Mouse (Mus musculus) cortical plate, adult 2 months (tissue): ENCODE measurements around the gene Egfl8. TPM values are rescaled to one million over a fixed set of nuclear protein-coding genes. Genes with fewer than 3 reads are reported as not detected.
A peak's percentile ranks its signal among the peaks of the same experiment; 100 is the strongest.

ENCODE experiments used
- H3K27ac ChIP-seq: fragments of 200-500 bp; 2 replicates; pipeline ENCODE4 v1.5.1; 2012; ENCODE audit warnings: low read length, control low read depth, inconsistent platforms; ENCODE audit not compliant: insufficient read depth
- H3K4me1 ChIP-seq: fragments of 200-500 bp; 2 replicates; pipeline ENCODE4 v1.6.1; 2011; ENCODE audit warnings: low read length; ENCODE audit not compliant: control insufficient read depth, insufficient read depth
- H3K4me3 ChIP-seq: fragments of 200-500 bp; 2 replicates; pipeline ENCODE4 v1.5.1; 2011; ENCODE audit warnings: mild to moderate bottlenecking, low read length, control low read depth; ENCODE audit not compliant: insufficient read depth
- CTCF ChIP-seq: fragments of 200-500 bp; IDR thresholded peaks from 2 replicates; pipeline ENCODE4 v1.5.1; 2011; ENCODE audit warnings: mild to moderate bottlenecking, control low read depth, low read length; ENCODE audit not compliant: insufficient read depth; ENCODE audit errors: extremely low read depth
- POLR2A ChIP-seq: fragments of 200-500 bp; IDR thresholded peaks from 2 replicates; pipeline ENCODE4 v1.6.1; 2011; ENCODE audit warnings: mild to moderate bottlenecking, low read length, control low read depth; ENCODE audit not compliant: insufficient read depth; ENCODE audit errors: extremely low read depth
- polyA plus RNA-seq: library from polyadenylated mRNA; depleted of rRNA; stranded (reverse); fragments of >200 nt; gene quantifications from 2 replicates; pipeline ENCODE4 v1.2.3, GENCODE M21; 2012

Egfl8 gene
- polyA plus RNA-seq, 1 experiment = 5.3 TPM

DNA sequence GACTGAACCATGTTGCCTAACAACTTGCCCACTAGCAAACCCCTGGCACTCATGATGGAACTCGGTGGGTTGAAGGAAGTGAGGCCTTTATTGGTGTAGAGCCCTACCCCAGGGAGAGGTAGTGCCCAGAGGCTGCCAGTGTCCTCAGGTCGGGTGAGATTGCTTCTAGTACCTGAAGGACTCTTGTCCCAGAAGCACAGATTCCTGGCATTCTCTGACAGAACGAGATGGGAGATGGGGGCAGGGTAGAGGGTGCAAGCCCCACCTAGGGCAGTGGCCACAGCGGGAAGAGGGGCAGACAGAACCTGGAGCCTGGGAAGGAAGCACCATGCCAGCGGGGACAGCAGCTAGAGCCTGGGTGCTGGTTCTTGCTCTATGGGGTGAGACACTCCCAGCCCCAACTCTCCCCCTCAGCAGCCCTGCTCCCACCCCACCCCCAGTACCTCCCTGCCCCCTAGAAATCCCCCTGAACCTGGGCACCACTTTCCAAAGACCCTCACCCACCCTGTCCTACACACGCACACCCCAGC lies 18.1 kb downstream of the Egfl8 start, which contains the start of gene Ager:
Gene Ager (plus strand): TSS at position 297 of the 530 bp plus-strand sequence.
- no peak within 1 kb of the TSS for H3K4me3 ChIP-seq
- no peak within 1 kb of the TSS for H3K27ac ChIP-seq
- no peaks in the 10 kb centered on the region for H3K4me1 ChIP-seq
- TF ChIP-seq CTCF (no peak), POLR2A (peak; percentile 31; the same call in 1 of the 2 replicates)

DNA sequence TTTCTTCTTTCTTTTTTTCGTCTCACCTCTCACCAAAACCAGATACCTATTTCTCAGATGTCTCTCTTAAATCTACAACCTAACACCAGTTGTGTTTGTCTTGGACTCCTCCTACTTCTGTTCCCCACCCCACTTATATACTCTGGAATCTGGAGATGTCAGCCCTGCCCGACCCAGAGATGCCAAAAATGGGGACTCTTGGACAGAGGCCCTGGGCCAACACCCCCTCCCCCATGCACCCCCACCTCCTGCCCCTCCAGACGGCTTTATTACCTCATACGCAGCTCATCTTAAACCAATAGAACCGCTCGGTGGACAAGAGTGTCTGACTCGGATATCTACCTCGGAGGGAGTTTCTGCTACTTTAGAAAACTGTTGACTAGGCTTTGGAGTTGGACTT lies 19.7 kb downstream of the Egfl8 start:
- H3K4me3 ChIP-seq = no peak overlapping the region
- H3K4me1 ChIP-seq = no peaks in the 10 kb centered on the region; the same call in 1 of the 2 replicates
- H3K27ac ChIP-seq = no peak overlapping the region
- TF ChIP-seq CTCF = no peak
- no peak for TF ChIP-seq POLR2A

DNA sequence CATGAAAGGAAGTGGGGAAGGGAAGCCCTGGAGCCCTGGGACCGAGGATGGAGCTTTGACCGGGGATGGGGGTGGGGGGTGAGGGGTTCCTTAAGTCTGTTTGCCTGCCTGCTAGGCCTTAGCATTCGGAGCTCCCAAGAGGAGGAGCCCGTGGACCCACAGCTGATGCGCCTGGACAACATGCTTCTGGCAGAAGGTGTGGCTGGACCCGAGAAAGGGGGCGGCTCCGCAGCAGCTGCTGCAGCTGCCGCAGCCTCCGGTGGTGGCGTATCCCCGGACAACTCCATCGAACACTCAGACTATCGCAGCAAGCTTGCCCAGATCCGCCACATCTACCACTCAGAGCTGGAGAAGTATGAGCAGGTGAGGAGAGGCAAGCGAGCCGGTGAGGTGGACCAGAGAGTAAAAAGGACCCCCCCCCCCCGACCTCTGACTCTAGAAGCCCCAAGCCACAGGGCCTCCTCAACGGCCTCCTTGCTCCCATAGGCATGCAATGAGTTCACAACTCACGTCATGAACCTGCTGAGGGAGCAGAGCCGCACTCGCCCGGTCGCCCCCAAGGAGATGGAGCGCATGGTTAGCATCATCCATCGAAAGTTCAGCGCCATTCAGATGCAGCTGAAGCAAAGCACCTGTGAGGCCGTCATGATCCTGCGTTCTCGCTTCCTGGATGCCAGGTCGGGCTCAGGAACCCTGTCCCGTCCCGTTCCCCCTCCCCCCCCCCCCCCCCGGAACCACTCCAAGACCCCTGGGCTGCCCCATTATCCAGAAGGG lies 21.8 kb downstream of the Egfl8 start:
- no peak for TF ChIP-seq POLR2A
- TF ChIP-seq CTCF = no peak
- Histone ChIP-seq H3K4me1 (no peaks in the 10 kb centered on the region; the same call in 1 of the 2 replicates), H3K4me3 (peak overlapping the region; percentile 58), H3K27ac (no peak overlapping the region)

DNA sequence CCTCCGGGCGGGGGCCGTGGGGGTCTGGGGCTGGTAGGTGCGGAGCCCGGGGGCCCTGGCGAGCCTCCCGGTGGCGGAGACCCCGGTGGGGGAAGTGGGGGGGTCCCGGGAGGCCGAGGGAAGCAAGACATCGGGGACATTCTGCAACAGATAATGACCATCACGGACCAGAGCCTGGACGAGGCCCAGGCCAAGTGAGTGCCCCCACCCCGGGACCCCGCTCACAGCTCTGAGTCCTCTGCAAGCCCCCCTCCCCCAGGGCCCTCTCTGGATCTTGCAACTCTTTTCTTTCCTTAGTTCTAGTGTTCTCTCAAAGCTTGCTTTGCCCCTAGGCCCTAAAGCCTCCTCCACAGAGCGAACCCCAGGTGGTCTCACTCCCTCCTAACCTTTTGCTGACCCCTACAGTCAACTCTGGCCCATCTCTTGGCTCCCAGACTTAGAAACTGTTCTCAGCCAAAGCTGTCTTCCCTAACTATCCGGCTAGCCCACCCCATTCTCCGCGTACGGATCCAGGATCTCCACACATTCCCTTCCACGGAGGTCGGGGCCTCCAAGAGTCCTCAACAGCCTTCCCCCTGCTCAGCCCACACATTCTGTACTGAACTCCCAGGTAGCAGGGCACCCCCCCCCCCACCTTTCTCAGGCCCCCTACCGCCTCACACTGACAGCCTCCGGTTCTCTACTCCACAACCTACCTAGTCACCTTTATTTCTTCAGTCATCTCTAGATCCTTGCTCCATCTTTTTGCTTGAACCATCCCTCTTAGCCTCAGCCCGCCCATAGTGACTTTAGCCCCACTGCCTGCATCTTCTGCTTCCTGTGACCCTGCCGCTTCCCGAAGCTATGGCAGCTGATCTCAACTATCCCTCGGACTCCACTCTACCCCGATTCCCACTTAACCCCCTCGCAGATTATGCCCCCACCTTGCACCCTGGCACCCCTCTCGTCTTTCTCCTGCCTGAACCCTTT lies 22.9 kb downstream of the Egfl8 start:
- H3K27ac ChIP-seq = 0 out of 2 replicates have a peak overlapping the region, but pooled peaks have one; percentile 6
- H3K4me3 ChIP-seq = peak overlapping the region; percentile 58
- TF ChIP-seq POLR2A (0 out of 2 replicates have a peak, but pooled peaks have one; percentile 23), CTCF (no peak)
- H3K4me1 ChIP-seq = peaks cover 2% of the 10 kb centered on the region

DNA sequence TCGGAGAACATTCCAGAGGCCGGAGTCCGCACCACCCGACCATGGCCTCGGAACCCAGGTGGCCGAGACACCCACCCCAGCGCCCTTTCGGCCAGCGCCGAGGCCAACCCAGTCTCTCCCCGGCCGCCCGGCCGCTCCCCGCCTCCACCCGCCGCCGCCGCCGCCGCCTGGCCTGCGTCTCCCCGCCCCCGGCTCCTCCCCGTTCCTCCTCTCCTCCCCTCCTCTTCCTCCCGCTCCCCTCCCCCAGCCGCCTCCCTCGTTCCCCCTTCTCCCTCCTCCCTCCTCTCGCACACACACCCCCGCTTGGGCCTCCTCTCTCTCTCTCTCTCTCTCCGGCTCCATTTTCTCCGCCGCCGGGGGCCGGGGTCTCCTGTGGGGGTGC lies 23.8 kb downstream of the Egfl8 start:
- Histone ChIP-seq H3K4me3 (peak overlapping the region; percentile 58), H3K27ac (peak overlapping the region; percentile 98), H3K4me1 (peaks cover 2% of the 10 kb centered on the region)
- TF ChIP-seq CTCF (no peak), POLR2A (peak; percentile 73; the same call in 1 of the 2 replicates)

DNA sequence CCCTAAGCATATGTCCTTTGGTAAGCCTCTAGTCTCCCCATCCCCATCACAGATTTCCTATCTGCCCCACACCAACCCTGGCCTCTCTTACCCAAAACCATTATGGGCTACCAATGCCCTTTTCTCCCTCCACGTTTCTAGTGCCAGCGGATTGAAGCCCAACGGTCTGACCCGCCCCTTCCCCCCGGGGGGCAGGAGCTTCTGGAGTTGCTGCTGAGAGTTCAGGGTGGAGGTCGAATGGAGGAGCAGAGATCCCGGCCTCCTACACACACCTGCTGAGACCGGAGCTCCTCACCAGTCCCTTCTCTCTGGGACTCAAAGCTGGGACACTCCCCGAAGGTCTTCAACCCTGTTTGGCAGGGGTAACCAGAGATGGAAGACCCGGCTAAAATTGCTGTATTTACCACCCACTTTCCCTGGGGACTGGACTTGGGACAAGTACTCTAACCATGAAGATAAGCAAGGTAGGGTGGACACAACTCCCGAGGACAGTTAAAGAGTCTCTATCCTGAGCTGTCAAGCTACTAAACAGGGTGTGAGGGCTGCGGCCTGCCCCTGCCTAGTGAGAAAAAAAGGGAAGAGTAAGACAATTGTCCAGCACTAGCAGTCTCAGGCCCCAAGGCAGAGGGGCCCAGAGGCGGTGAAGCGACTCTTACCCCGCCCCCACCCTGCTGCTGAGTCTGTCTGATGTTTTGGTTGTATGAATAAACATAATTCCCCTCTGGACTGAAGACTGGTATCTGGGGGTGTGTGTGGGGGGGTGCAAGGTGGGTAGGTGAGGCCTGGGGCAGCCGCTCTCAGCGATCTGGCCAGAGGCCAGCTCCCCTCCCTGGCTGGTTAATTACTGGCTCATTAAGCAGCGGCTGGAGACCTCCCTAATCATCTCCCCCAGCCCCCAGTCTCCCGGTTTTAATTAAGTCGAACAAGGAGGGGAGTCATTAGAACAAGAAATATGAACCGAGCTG lies 24.5 kb downstream of the Egfl8 start, which contains the start of gene Pbx2:
Gene Pbx2 (plus strand): TSS at position 238 of the 965 bp plus-strand sequence.
- peak within 1 kb of the TSS; percentile 98 for H3K27ac ChIP-seq
- peak within 1 kb of the TSS; percentile 58 for H3K4me3 ChIP-seq
- TF ChIP-seq CTCF (no peak), POLR2A (no peak)
- H3K4me1 ChIP-seq = peaks cover 5% of the 10 kb centered on the region

DNA sequence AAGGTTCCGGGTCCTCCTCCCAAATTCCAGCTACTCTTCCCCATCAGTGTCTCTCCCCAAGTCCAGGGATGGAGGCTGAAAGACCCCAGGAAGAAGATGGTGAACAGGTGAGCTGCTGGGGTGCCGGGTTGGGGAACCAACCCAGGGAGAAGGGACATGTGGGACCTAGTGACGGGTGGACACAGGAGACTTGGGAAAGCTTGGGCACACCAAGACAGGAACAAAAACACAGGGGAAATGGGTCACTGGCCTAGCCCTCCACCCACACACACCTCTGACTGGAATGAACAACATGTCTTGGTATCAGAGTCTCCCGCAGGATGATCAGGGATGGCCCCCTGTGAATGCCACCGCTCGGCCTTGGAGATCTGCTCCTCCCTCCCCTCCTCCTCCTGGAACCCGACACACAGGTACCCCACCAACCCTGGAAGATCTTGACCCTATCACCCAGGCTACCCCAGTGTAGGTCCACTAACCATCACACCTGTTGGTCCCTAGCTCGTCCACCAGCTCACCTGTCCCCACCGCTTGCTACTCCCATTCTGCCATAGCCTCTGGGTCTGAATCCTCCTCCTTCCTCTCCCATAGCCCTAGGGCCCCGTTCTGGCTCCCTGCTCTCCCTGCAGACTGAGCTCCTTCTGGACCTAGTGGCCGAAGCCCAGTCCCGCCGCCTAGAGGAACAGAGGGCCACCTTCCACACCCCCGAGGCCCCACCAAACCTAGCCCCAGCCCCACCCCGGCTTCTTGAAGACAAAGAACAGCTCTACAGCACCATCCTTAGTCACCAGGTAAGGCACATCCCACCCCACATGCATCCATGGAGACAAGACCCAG lies 25.4 kb downstream of the Egfl8 start:
- H3K4me1 ChIP-seq = peaks cover 5% of the 10 kb centered on the region
- TF ChIP-seq POLR2A (no peak), CTCF (no peak)
- H3K4me3 ChIP-seq = no peak overlapping the region
- peak overlapping the region; percentile 53; the same call in 1 of the 2 replicates for H3K27ac ChIP-seq

DNA sequence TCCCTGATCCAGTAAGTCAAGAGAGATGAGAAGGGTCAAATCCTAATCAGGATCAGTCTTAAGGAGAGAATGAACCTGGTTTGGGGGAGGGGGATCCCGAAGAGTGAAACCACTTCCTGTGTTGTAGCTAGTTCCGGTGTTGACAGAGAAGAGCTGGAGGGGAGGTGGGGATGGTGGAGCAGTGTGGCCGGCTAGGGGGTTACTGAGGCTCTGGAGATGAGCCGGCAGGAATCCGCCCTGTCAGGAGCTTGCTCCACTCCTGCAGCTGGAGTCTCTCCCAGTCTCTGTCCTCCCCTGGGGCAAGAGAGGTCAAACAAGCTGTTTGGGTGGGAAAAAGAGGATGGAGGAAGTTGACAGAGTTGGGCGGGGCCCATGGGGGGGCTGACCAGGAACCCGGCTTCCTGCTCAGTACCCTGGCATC lies 26.1 kb downstream of the Egfl8 start, which contains the start of gene Gpsm3:
Gene Gpsm3 (plus strand): TSS at position 126 of the 421 bp plus-strand sequence.
- H3K27ac ChIP-seq = peak within 1 kb of the TSS; percentile 53; the same call in 1 of the 2 replicates
- TF ChIP-seq CTCF = no peak
- no peak for TF ChIP-seq POLR2A
- H3K4me1 ChIP-seq = peaks cover 5% of the 10 kb centered on the region
- no peak within 1 kb of the TSS for H3K4me3 ChIP-seq
